Mouse (Mus musculus): ENCODE measurements at regions not wholly inside any gene's neighbourhood (a gene's known extent, or its start where the extent isn't known, plus 50 kb on each side); places are given as distances from the start of the nearest gene placed in this dataset.
A peak's percentile ranks its signal among the peaks of the same experiment; 100 is the strongest.

DNA sequence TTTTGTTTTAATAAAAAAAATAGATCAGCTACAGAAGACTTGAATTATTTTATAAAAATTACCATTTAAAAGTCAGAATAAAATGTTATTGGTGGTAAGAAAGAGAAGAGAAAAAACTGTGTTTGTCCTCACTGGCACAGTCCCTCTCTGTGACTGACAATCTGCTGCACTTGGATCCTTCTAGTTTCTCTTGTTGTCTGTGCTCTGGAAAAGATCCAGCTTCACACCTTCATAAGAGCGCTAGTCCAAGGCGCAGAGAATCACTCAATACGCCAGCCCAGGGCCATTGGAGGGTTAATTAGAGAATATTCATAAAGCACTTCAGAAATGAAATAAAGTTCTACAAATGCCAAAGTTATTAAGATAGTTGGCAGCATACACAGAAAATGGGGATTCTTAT, 153.8 kb downstream of the Lmbrd1 start:
- no peak for DNase-seq

DNA sequence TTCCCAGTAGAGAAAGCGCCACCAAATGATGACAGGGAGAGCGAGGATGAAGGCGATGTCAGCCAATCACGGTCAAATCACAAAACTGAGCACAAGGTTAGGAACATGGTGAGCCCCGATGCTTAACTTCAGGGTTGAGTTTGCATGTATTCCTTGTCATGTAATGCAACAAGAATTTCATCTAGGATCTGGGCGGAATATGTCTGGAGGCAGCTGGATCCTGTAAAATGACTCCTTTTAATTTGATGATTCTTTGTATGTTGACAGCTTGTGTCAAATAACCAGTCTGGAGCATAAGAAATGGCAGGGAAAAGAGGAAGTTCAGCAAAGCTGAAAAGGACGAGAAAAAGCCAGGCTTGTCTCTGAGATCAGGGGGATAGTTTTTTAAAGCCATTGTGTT, 188.4 kb downstream of the Lmbrd1 start:
- DNase-seq: no peak

DNA sequence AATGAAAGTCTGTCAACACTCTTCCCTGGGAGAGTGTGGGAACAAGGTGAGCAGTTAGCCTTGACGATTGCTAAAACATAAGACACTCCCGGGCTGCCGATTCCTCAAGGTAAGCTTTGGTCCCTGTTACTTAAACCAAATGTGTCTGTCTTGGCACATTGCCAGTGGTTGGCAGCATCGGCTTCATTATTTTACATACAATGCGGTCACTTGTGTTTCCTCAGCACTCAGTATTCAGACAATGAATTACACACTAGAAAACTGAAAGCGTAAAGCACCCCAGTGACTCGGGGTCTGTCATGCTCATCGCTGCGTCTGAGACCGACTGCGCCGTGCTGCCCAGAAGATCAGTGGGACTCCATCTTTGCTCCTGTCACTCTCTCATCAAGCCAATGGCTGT, 191.3 kb downstream of the Lmbrd1 start:
- no peak for DNase-seq

DNA sequence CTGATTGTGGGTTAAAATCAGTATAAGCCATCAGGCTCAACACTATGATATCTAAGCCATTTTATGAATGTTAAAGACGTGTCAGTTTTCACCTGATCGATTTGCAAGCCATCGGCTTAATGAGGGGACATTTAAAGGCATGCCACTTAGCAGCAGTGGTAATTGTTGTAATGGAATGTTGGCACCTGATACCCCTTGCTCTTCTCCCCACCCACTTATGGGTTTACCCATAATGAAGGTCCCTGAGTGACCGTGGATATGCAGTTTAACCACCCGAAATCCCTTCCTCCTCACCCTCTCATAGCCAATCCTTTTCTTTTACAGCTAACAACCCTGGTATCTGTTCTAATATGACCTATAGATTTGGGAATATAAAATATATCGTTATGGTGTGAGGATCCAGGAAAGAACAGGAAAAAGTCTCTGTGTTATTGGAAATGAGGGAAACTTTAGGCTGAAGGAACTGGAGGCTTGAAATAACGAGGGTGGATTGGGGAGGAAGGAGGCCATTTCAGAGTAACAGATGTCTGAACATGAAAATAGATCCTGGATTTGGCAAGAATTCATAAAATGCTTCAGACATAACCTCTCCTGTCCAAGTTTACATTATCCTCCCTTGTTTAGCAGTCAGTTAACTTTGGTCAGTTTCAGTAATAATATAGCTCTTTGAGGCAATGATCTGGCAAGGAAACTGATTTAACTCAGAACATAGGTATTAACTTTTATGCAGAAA, 192.4 kb downstream of the Lmbrd1 start:
- no peak for DNase-seq

DNA sequence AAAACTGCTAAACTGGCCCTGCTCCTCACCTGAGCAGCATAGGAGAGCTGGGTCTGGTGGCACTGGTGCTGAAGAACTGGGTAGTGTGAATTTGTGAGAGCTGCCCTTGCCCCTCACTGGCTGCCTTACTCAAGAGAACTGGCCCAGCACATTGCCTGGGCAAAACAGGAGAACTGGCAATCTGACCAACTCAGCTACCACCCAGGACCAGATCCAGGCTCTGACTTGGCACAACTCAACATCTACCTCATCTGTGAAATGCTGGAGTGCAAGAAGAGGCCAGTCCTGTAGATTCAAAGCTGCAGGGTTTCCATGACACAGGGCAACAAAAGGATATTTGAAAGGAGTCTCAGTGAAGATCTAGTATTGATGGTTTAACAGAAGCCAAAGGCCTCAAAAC, 198.6 kb downstream of the Lmbrd1 start:
- no peak for DNase-seq

DNA sequence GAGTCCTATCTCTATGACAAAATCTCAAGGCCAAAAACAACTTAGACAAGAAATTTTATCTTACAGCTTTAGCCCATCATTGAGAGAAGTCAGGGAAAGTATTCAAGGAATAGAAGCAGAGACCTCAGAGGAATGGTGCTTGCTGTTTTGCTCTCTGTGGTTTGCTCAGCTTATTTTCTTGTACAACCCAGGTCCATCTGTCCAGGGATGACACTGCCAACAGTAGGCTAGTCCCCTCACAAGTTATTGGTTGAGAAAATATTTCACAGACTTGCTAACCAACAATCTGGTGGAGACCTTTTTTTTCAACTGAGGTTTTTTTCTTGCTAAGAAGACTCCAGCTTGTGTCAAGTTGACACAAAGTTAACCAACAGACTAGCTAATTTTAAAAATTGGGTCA, 205.2 kb downstream of the Lmbrd1 start:
- DNase-seq: no peak

DNA sequence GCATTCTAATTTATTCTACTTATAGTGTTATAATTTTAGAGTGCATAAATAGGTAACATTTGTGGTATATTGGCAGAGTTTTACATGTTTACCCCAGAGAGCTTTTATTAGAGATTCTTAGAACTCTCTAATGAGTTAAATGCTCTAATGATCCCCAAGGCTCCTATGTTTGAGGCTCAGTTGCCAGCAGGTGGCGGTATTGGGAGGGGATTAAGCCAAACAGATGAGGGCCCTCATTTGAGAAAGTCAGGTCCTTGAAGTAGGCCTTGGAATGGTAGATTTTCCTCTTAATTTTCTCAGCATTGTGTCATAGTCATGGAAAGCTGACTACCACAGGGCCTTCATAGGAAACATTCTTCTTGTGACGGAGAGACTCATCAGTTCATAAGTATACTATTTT, 222.8 kb downstream of the Lmbrd1 start:
- DNase-seq: peak; percentile 14

DNA sequence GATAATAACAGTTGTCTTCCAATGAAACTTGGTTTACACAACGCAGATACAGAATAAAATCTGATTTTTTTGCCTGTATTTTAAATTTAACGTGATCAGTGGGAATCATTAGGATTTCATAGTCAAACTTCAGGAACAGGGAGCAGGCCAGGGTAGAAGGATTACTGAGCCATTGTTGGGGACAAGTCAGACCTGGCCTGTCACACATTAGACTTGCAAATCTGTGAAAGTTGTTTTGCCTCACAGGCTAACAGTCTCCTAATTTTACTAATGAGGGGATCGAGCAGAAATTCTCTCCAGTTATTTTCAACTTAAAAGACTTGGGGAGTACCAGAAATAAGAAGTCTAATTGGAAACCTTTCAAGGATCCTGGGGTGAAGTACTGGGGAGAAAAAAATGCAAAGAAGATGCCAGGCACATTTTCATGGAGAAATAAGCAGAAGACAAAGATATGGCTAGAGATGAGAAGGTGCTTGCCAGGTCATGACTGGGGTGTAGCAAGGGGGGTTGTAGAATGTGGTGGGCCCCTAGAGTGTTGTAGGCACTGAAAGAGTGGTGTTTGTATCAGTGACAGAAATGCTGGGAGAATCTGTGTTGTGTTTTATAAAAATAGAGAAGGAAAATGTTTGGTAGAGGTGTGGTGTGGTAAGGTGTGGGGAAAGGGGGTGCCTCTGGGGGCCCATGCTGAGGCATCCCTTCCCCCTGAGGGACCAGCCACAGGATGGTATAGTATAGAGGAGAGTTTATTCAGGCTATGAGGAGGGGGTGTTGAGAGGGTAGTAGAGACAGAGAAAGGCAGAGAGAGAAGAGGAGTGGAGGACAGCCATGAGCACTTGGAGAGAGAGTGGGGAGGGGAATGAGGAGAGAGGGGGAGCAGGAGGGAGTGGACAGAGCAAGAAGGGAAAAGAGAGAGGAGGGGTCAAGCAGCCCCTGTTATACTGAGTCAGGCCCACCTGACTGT, 260.2 kb downstream of the Lmbrd1 start:
- no peak for DNase-seq

DNA sequence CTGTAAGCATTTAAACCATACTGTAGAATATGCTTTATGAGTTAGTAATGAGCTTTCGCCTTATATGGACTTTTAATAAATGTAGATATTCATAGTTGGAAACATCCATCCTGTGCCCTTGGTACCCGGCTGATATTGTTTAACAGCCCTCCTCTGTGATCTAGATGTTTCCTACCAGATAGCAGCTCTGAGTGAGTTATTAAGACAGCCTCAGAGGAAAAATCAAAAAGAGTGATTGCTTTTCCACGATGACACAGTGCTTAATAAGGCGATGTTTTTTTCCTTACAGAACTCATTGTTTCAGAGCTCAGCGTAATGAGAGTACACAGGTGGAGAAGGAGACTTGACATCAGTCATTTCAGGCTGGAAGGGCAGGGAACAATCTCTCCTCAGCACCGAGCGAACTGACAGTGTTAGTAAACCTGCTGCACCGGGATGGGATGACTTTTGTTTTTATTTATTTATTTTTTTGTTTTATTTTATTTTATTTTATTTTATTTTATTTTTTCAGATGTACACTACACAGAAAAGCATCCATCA, 264.4 kb downstream of the Lmbrd1 start:
- no peak for DNase-seq

DNA sequence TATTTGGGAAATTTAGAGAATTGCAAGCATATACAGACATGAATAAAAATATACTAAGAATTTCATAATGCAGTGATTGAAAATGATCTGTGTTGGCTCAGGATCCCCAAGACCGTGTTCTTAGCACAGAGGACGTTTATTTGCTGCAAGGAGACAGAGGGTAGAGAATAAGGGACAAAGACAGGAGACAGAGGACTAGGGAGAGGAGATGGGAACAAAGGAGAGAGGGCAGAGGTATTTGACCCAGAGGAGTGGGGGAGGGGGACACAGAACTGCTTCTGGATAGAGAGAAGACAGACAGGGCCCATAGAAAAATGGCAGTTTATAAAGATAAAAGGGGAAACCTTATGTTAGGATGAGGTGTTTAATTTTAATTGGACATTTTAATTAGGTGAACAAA, 265.0 kb downstream of the Lmbrd1 start:
- DNase-seq: no peak

DNA sequence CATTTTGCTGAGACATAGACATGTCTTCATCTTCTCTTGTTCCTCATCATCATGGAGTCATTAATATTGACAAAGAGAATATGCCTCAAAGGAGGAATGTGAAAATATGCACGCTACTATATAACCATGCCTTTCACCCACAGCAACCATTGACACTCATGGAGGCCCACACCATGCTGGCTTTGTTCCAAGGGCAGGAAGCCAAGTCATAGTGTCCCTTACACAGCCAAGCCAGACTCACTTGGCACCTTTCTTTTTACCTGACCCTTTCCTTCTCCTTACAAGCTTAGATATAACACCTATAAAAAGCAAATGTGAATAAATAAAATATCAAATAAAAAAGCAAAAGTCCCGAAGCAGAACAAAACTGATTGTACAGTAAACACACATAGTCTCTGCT, 294.3 kb downstream of the Lmbrd1 start:
- DNase-seq: peak; percentile 1

DNA sequence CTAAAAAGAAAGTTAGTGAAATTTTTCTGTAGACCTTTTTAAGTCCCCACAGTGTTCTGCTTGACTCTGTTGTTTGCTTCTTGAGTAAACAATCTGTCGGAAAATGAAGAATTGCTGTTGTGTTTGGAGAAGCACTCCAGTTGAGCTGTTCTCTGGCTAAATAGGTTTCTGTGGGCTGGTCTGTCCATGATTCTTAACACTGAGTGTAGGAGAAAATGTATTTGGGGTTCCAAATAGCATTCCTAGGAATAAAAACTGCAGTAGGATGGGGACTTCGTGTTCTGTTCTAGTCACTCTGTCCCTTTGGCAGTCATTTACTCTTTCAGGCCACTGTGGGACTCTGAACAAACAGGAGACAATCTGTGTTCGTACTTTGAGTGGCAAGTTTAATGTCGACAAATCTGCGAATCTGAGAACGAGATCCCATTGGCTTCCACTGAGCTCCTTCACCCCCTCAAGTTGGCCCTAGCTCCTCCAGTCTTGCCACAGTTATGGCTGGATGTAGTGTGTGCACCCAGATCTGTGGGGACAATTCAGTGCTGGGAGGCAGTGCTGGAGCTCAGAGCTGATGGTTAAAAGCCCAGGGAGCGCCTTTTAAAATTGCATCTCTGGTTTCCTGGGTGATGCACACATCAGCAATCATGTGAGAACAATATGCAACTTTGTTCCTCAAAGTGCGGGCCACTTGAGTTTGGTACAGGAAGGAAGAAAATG, 330.2 kb downstream of the Lmbrd1 start:
- no peak for DNase-seq

DNA sequence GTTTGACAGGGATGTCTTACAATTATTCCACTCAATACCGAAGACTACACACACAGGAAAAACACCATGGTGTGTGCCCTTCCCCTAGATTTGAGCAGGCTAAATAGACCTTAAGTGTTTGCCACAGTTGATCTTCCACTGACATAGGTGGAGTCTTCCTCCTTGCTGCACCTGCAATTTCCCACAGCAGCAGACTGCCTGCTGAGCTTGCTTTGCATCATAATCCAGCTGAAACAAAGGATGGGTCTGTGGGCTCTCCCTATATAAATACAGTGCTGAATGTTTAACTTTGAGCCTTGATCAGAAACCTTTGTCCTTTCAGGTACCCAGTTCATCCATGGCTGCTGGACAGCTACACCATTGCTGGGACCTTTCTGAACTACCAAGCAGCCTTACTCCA, 334.3 kb downstream of the Lmbrd1 start:
- no peak for DNase-seq
